Mouse (Mus musculus): ENCODE measurements around the gene Rasal3.

The Rasal3 gene

GRCm38 (mm10) chr17:32403417-32403816, at the start of gene Rasal3:
Gene Rasal3 (minus strand): TSS chr17:32403583.
- DNase-seq (ENCODE audit: low read depth, low spot score): no peak

GRCm38 (mm10) chr17:32452482-32452881, 49.1 kb upstream of the Rasal3 start, which contains the start of gene Cyp4f39:
Gene Cyp4f39 (plus strand): TSS chr17:32452723.
- DNase-seq (ENCODE audit: low read depth, low spot score): peak; percentile 37

GRCm38 (mm10) chr17:32450844-32451537, 47.6 kb upstream of the Rasal3 start:
- DNase-seq (ENCODE audit: low read depth, low spot score): no peak

DNA sequence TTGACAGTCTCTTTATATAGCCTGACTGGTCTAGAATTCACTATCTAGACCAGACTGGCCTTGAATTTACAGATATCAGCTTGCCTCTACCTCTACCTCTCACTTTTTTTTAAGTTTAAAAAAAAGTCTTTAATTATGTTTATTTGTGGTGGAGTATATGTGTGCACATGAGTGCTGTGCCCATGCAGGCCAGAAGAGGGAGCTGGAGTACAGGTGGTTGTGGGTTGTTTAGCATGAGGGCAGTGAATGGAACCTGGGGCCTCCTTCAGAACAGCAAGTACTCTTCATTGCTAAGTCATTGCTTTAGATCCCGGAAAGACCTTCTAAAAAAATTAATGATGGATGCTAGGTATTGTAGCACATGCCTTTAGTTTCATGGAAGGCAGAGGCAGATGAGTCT, 45.7 kb upstream of the Rasal3 start:
- no peak for DNase-seq (ENCODE audit: low read depth, low spot score)

DNA sequence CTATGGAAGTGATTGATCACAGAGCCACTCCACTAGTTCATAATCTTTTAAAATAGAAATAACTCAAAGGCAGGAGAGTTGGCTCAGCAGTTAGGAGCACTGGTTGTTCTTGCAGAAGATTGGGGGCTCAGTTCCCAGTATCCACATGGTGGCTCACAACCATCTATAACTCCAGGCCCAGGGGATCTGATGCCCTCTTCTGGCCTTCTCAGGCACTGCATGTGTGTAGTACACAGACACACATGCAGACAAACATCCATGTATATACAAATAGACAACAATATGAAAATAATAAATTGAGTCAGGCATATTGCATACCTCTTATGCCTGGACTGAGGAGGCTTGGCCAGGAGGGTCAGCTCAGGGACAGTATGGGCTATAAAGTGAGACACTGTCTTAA, 43.8 kb upstream of the Rasal3 start:
- no peak for DNase-seq (ENCODE audit: low read depth, low spot score)

DNA sequence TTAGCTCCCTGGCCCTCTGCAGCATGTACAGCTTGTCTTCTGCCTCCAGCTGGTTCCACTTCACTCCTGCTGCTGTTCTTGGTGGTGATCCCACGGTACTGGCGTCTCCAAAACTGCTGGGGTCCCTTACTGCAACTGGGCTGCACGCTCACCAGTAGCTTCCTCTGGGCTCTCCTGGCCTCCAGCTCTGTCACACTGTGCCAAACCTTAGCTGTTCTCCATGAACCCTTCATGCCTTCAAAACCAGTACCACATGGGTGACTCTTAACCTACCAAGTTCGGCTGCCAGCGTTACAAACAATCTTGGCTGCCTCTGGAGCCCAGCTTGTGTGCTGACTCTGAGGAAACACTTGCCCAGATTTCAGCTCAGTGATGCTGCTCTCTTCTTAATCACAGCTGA, 41.6 kb upstream of the Rasal3 start:
- DNase-seq (ENCODE audit: low read depth, low spot score): no peak

DNA sequence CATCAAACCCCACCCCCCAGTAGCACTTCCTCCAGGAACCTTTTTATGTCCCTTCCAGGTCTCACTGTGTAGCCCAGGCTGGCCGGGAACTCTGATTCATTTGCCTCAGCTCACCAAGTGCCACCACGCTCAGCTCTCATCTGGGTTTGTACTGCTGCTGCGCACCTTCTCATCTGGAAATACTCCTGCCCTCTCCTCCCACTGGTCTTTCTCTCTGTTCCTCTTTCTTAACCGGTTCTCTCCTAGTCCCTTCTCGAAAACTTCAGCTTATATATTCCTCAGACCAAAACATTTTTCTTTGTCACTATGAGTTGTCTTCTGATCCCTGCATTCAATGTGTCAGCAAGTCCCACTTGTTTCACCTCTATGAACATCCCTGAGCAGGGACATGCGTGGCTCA, 39.9 kb upstream of the Rasal3 start:
- no peak for DNase-seq (ENCODE audit: low read depth, low spot score)

GRCm38 (mm10) chr17:32437106-32437505, 33.7 kb upstream of the Rasal3 start:
- DNase-seq (ENCODE audit: low read depth, low spot score): no peak

DNA sequence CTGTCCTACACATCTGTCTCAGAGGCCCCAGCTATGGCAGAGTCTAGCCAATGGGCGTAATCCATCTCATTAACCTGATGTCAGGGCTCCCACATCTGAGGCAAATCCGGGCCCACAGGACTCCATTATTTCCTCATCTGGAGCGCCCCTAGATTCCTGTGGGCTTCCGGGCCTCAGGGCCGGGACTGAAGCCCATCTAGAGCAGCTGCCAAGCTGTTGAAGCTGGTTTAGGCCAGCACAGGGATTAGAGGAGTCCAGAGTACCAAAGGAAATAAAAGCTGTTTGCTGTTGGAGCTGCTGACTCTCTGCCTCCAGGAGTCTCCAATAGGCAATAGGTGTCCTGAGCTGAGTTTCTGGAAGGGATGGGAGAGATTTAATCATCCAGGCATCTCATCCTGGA, 31.8 kb upstream of the Rasal3 start:
- no peak for DNase-seq (ENCODE audit: low read depth, low spot score)

- no peak for DNase-seq (ENCODE audit: low read depth, low spot score)
Measured at GRCm38 (mm10) chr17:32434324-32434723, 30.9 kb upstream of the Rasal3 start.

GRCm38 (mm10) chr17:32431972-32432371, 28.6 kb upstream of the Rasal3 start:
- peak; percentile 30 for DNase-seq (ENCODE audit: low read depth, low spot score)

DNA sequence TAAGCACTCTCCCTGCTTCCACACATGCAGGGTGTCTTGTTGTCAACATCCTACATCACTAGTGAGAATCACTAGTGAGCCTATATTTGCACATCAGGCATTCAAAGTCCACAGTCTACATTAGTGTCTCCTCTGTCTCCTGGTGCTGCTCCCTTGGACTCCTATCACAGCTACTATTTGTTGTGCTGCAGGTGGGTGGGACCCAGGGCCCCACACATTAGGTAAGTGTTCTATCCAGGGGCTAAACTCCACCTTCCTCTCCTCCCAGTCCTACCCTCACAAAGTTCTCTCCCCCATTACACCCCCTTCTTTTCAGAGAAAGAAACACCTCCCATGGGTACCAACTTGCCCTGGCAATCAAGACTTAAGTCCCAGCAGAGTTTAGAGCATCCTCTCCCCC, 23.2 kb upstream of the Rasal3 start:
- DNase-seq (ENCODE audit: low read depth, low spot score): no peak

GRCm38 (mm10) chr17:32424034-32424433, 20.7 kb upstream of the Rasal3 start, which contains the start of gene Pglyrp2:
Gene Pglyrp2 (minus strand): TSS chr17:32424167.
- DNase-seq (ENCODE audit: low read depth, low spot score): no peak

- DNase-seq (ENCODE audit: low read depth, low spot score): no peak
Measured at GRCm38 (mm10) chr17:32420781-32421180, 17.4 kb upstream of the Rasal3 start.

DNA sequence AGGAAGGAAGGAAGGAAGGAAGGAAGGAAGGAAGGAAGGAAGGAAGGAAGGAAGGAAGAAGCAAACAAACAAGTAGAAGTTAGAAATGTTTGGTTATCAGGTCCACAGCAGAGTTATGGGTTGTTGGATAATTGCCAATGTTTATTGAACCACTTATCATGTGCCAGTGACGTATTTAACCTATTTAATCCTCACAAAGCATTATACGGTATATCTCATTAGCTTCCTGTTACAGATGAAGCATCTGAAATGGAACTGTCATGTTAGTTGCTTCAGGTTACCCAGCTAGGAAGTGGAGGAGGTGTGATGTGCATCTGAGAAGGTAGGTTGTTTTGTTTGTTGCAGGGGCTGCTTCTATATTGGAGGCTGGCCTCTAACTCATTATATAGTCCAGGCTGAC, 16.6 kb upstream of the Rasal3 start:
- DNase-seq (ENCODE audit: low read depth, low spot score): no peak

DNA sequence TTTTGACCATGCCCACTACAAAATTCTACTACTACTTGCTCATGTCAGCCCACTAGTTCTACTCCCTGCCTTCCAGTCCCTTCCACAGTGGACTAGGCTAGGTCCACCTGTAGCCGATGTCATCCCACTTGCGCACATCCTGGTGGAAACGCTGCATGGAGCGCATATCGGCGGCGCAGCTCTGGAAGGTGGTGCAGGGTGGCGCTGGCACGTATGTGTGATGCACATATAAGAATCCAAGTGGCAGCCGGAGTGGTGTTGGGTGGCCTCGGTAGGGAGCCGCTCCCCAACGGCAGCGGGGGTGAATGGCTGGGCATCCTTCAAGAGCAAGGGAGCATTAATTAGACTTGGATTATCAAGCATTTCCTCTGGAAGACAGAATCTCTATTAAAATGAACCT, 13.4 kb upstream of the Rasal3 start:
- DNase-seq (ENCODE audit: low read depth, low spot score): no peak

DNA sequence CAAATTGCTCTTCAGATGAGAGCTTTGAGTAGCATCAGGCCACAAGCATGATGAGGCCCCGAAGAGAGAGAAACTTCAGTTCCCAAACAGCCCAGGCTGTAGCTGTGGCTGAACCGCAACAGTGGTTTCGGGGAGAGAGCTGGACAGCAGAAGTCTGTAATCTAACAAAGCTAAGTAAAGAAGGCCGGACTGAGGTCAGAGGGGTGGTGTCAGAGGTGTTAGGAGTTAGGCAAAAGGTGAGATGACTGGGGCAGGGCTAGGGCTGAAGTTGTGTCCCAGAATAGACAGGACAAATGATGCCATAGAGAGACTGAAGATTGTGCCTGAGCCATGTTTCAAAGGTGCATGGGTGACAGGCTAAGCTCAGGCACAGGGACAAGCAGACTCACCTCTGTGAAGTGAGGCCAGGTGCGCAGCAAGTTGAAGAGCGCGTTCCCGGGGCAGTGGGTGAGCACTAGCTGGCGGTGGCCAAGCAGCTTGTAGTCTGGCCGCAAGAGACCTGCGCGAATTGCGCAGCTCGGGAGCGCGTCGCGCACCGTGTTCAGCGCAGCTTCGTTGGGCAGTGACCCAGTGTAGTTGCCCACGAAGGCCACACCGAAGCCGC, 12.1 kb upstream of the Rasal3 start:
- no peak for DNase-seq (ENCODE audit: low read depth, low spot score)

- DNase-seq (ENCODE audit: low read depth, low spot score): no peak
Measured at GRCm38 (mm10) chr17:32411898-32412297, 8.5 kb upstream of the Rasal3 start.

DNA sequence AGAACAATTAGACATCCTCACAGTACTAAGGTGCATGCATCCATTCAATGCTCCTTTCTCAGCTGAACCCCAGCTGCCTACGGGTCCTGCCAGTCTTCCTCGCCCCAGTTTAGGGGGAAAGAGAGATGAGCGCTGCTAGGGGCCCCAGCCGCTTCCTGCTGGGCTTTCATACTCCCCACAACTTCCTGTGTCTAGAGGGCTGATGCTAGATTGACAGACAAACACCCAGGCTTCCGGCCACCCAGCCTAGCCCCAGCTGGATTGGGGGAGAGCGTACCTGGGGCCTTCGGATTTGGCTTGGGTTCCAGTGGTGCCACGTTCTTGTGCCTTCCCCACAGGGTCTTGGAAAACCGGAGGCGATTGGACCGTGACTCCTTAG, 615 bp downstream of the Rasal3 start:
- DNase-seq (ENCODE audit: low read depth, low spot score): no peak

DNA sequence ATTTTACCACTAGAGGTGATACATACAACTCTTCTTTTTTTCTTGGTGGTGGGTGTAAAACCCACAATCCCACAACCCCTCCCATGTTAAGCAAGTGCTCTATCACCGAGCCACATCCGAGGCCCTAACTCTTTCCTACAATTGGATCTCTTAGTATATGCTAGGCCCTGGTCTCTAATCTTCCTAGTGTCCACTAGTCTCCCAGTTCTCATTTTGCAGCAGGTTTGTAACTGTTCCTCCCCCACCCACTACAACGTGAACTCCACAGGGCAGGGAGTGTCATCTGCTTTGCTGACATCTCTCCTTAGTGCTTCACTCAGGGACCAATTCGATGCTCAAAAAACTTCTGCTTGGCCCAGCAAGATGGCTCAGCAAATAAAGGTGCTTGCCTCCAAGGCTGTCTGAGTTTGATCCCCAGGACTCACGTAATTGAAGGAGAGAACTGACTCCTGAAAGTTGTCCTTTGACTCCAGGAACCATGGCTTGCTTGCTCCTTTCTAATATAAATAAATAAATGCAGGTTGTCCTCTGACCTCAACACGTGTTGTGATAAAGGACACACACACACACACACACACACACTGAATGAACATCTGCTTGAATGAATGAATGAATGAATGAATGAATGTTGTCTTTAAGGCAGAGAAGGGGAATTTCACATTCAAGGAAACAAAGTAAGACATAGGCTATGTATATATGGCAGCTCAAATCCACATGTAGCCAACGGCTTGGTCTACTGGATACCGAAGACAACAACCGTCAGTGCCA, 1.2 kb downstream of the Rasal3 start:
- no peak for DNase-seq (ENCODE audit: low read depth, low spot score)

- no peak for DNase-seq (ENCODE audit: low read depth, low spot score)
Measured at GRCm38 (mm10) chr17:32396266-32396665, 7.1 kb downstream of the Rasal3 start.

DNA sequence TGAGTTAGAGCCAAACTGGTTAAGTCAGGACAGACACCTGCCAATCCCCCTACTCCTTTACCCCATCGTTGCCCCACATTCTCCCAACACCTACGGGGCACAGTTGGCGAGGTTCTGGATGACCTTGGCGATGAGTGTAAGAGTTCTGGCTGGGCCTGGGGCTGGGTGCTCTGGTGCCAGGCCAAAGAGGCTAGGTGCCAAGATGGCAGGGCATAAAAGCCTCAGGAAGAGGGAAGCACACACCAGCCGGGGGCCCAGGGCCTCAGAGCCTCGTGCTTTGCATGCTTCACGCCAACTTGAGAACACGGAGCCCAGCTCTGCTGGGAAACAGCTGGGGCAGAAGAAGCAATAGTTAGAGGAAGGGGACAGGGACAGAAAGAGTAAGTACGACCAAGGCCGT, 9.4 kb downstream of the Rasal3 start:
- DNase-seq (ENCODE audit: low read depth, low spot score): no peak
